Mouse (Mus musculus) G1E-ER4 (cell line): Measurements from ENCODE around the gene Abca8a. TPM values are rescaled to one million over a fixed set of nuclear protein-coding genes. Genes with fewer than 3 reads are reported as not detected.

Experiments
- GATA1 ChIP-seq: IDR thresholded peaks from one replicate; pipeline ENCODE4 v1.8.0; 2012; ENCODE audit warnings: low read length, inconsistent platforms
- polyA plus RNA-seq: library from polyadenylated mRNA; stranded (reverse); fragments of >175 nt; gene quantifications from 2 replicates; pipeline ENCODE4 v1.2.3, GENCODE M21; 2012

Abca8a gene
- polyA plus RNA-seq, 1 experiment: not detected

GRCm38 (mm10) chr11:109995624-109996023, 100.2 kb downstream of the Abca8a start, which contains the start of gene Abca8b:
Gene Abca8b (minus strand): TSS chr11:109995845.
- TF ChIP-seq GATA1: no peak

- no peak for TF ChIP-seq GATA1
These were observed 100.8 kb downstream of the Abca8a start for GRCm38 (mm10) chr11:109995013-109995412.

- no peak for TF ChIP-seq GATA1
These were observed 101.8 kb downstream of the Abca8a start for GRCm38 (mm10) chr11:109994014-109994413.

GRCm38 (mm10) chr11:109991270-109991669, 104.5 kb downstream of the Abca8a start:
- no peak for TF ChIP-seq GATA1

- TF ChIP-seq GATA1: no peak
These were observed 105.5 kb downstream of the Abca8a start for GRCm38 (mm10) chr11:109990256-109990655.

GRCm38 (mm10) chr11:109988164-109988563, 107.6 kb downstream of the Abca8a start:
- TF ChIP-seq GATA1: no peak

GRCm38 (mm10) chr11:109981872-109982271, 113.9 kb downstream of the Abca8a start:
- no peak for TF ChIP-seq GATA1

Other genes starting within 250 kb of the Abca8a start
- not detected in 2 replicates for gene Abca8b, start 100.1 kb downstream of the Abca8a start, polyA plus RNA-seq
- gene Abca9, start 72.2 kb upstream of the Abca8a start, polyA plus RNA-seq: not detected in 2 replicates
- gene Abca6, start 155.8 kb upstream of the Abca8a start, polyA plus RNA-seq: not detected in 2 replicates
- not detected in 2 replicates for gene Abca5, start 241.7 kb upstream of the Abca8a start, polyA plus RNA-seq